Mouse (Mus musculus) intestine, embryonic 16.5 days (tissue): ENCODE results near the gene B9d1. TPM values are rescaled to one million over a fixed set of nuclear protein-coding genes. Genes with fewer than 3 reads are reported as not detected.

ENCODE experiments used
- ATAC-seq: fragments of 200-750 bp; cut with Nextera tagmentation; 2 replicates; pipeline ENCODE4 v1.8.0; 2017; ENCODE audit warnings: moderate TSS enrichment, moderate library complexity
- H3K27ac ChIP-seq: fragments of 300-500 bp; sonication (generic); 2 replicates; pipeline ENCODE4 v1.5.1; 2014; ENCODE audit warnings: mild to moderate bottlenecking, low read length
- H3K27me3 ChIP-seq: fragments of 300-500 bp; sonication (generic); replicated peaks from 2 replicates; pipeline ENCODE4 v1.6.1; 2014; ENCODE audit warnings: low read length, control low read depth, mixed read lengths; ENCODE audit not compliant: control insufficient read depth, insufficient read depth
- H3K36me3 ChIP-seq: fragments of 300-500 bp; sonication (generic); 2 replicates; pipeline ENCODE4 v1.6.1; 2014; ENCODE audit warnings: low read length, control low read depth; ENCODE audit not compliant: control insufficient read depth, insufficient read depth
- H3K4me1 ChIP-seq: fragments of 300-500 bp; sonication (generic); 2 replicates; pipeline ENCODE4 v1.6.1; 2014; ENCODE audit warnings: low read length, control low read depth, mixed read lengths; ENCODE audit not compliant: control insufficient read depth, insufficient read depth
- H3K4me2 ChIP-seq: fragments of 300-500 bp; sonication (generic); 2 replicates; pipeline ENCODE4 v1.6.1; 2014; ENCODE audit warnings: low read depth, low read length, control low read depth
- H3K4me3 ChIP-seq: fragments of 300-500 bp; sonication (generic); 2 replicates; pipeline ENCODE4 v1.5.1; 2014; ENCODE audit warnings: mild to moderate bottlenecking, low read length
- H3K9ac ChIP-seq: fragments of 300-500 bp; sonication (generic); 2 replicates; pipeline ENCODE4 v1.6.1; 2014; ENCODE audit warnings: low read depth, low read length
- H3K9me3 ChIP-seq: fragments of 300-500 bp; sonication (generic); 2 replicates; pipeline ENCODE4 v1.6.1; 2016; ENCODE audit warnings: low read length, control low read depth; ENCODE audit not compliant: control insufficient read depth
- WGBS: fragments of 180-500 bp; shearing (Covaris S2); extraction: QIAGEN DNeasy Blood & Tissue Kit; methylation state at CpG from one replicate; pipeline ENCODE4 v1.1.7; 2014; 5-methylcytosine and 5-hydroxymethylcytosine counted together
- polyA plus RNA-seq: library from polyadenylated mRNA; unstranded; fragments of >200 nt; fragmentation: Nextera tagmentation; extraction: Ambion mirVana; gene quantifications from 2 replicates; pipeline ENCODE4 v1.2.1, GENCODE M21; 2015

The B9d1 gene
- polyA plus RNA-seq, 1 experiment from 2014 or later, result 18.9 TPM

GRCm38 (mm10) chr11:61477566-61478508 is 27.1 kb upstream of the B9d1 start:
- Histone ChIP-seq H3K27me3 (no peaks in the 10 kb centered on the region), H3K36me3 (no peaks in the 10 kb centered on the region), H3K9me3 (no peaks in the 10 kb centered on the region), H3K27ac (no peak overlapping the region), H3K9ac (0 out of 2 replicates have a peak overlapping the region, but pooled peaks have one; percentile 25), H3K4me2 (peak overlapping the region; percentile 15), H3K4me3 (no peak overlapping the region), H3K4me1 (peaks cover 12% of the 10 kb centered on the region; the same call in 1 of the 2 replicates)
- WGBS, result 64% methylated on average over 17 of the region's 17 CpGs
- no peak for ATAC-seq

GRCm38 (mm10) chr11:61478788-61479187 is 26.2 kb upstream of the B9d1 start:
- Histone ChIP-seq H3K36me3 (no peaks in the 10 kb centered on the region), H3K27ac (no peak overlapping the region), H3K27me3 (no peaks in the 10 kb centered on the region), H3K4me1 (peaks cover 12% of the 10 kb centered on the region; the same call in 1 of the 2 replicates), H3K9me3 (no peaks in the 10 kb centered on the region), H3K4me2 (no peak overlapping the region), H3K4me3 (no peak overlapping the region), H3K9ac (no peak overlapping the region)
- WGBS, result 82% methylated on average over 4 of the region's 4 CpGs
- ATAC-seq, result no peak

GRCm38 (mm10) chr11:61481239-61482090 is 23.5 kb upstream of the B9d1 start:
- 63% methylated on average over 9 of the region's 9 CpGs for WGBS
- H3K4me1 ChIP-seq, result peaks cover 20% of the 10 kb centered on the region; the same call in 1 of the 2 replicates
- no peaks in the 10 kb centered on the region for H3K36me3 ChIP-seq
- H3K27ac ChIP-seq, result no peak overlapping the region
- H3K9ac ChIP-seq, result no peak overlapping the region
- no peaks in the 10 kb centered on the region for H3K27me3 ChIP-seq
- H3K4me3 ChIP-seq, result no peak overlapping the region
- no peaks in the 10 kb centered on the region for H3K9me3 ChIP-seq
- no peak for ATAC-seq
- H3K4me2 ChIP-seq, result no peak overlapping the region

GRCm38 (mm10) chr11:61483226-61483845 is 21.6 kb upstream of the B9d1 start:
- Histone ChIP-seq H3K4me3 (no peak overlapping the region), H3K4me2 (no peak overlapping the region), H3K4me1 (peaks cover 25% of the 10 kb centered on the region), H3K27ac (peak overlapping the region; percentile 18; the same call in 1 of the 2 replicates), H3K36me3 (0 out of 2 replicates have a peak, but pooled peaks cover 3% of the 10 kb centered on the region), H3K9ac (no peak overlapping the region), H3K27me3 (no peaks in the 10 kb centered on the region), H3K9me3 (no peaks in the 10 kb centered on the region)
- ATAC-seq, result no peak
- WGBS, result 80% methylated on average over 13 of the region's 13 CpGs

- no peak for ATAC-seq
- H3K4me1 ChIP-seq, result peaks cover 25% of the 10 kb centered on the region
Observed at GRCm38 (mm10) chr11:61484256-61484612, 20.7 kb upstream of the B9d1 start.

GRCm38 (mm10) chr11:61484613-61485540 is 20.1 kb upstream of the B9d1 start, which contains the start of gene Mfap4:
TSS of gene Mfap4 (plus strand) at chr11:61485431.
- Histone ChIP-seq H3K36me3 (0 out of 2 replicates have a peak, but pooled peaks cover 3% of the 10 kb centered on the region), H3K27ac (peak within 1 kb of the TSS; percentile 97), H3K9ac (peak within 1 kb of the TSS; percentile 72), H3K9me3 (no peaks in the 10 kb centered on the region), H3K4me2 (peak within 1 kb of the TSS; percentile 55), H3K4me1 (peaks cover 25% of the 10 kb centered on the region), H3K4me3 (peak within 1 kb of the TSS; percentile 47), H3K27me3 (no peaks in the 10 kb centered on the region)
- ATAC-seq, result peak; percentile 88
- WGBS, result 24% methylated on average over 20 of the region's 20 CpGs

More at GRCm38 (mm10) chr11:61484256-61484612, 20.7 kb upstream of the B9d1 start:
- Histone ChIP-seq H3K4me3 (no peak overlapping the region), H3K36me3 (0 out of 2 replicates have a peak, but pooled peaks cover 3% of the 10 kb centered on the region), H3K27ac (peak overlapping the region; percentile 97), H3K27me3 (no peaks in the 10 kb centered on the region), H3K4me2 (peak overlapping the region; percentile 14; the same call in 1 of the 2 replicates), H3K9ac (peak overlapping the region; percentile 64), H3K9me3 (no peaks in the 10 kb centered on the region)
- 31% methylated on average over 10 of the region's 10 CpGs for WGBS

GRCm38 (mm10) chr11:61485541-61486457 is 19.1 kb upstream of the B9d1 start:
- no peaks in the 10 kb centered on the region for H3K9me3 ChIP-seq
- peak overlapping the region; percentile 55 for H3K4me2 ChIP-seq
- WGBS, result 48% methylated on average over 22 of the region's 22 CpGs
- peaks cover 25% of the 10 kb centered on the region for H3K4me1 ChIP-seq
- peaks cover 8% of the 10 kb centered on the region; the same call in 1 of the 2 replicates for H3K36me3 ChIP-seq
- H3K4me3 ChIP-seq, result peak overlapping the region; percentile 47
- ATAC-seq, result no peak
- H3K27ac ChIP-seq, result peak overlapping the region; percentile 97
- H3K27me3 ChIP-seq, result no peaks in the 10 kb centered on the region
- peak overlapping the region; percentile 72 for H3K9ac ChIP-seq
